Mouse (Mus musculus): ENCODE measurements at regions not wholly inside any gene's neighbourhood (a gene's known extent, or its start where the extent isn't known, plus 50 kb on each side); places are given as distances from the start of the nearest gene placed in this dataset.

DNA sequence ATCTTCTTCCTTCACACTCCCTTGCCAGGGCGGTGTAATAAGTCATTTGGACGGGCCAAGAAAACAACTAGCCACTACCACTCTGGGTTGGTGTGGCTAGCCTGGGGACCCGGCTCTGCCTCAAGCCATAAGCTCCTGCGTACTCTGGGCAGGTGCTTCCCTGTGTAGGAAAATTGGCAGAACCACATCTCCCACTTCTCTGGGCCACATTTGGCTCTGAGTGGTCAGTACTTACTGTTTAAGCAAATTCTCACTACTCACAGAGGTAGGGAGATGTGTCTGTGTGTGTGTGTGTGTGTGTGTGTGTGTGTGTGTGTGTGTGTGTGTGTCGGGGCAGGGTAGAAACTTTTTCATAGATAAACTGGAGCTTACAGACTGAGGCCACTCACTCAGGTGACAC, 262.6 kb upstream of the N4bp1 start:
- Histone ChIP-seq H3K9me3 (replicated peaks; ENCODE audit: control insufficient read depth, low read length, poor library complexity, severe bottlenecking) (0 out of 2 replicates have a peak, but pooled peaks cover 5% of the 10 kb centered on the region), H3K4me1 (ENCODE audit: control insufficient read depth, insufficient read depth, low read length) (peaks cover 8% of the 10 kb centered on the region), H3K9ac (ENCODE audit: low read depth, low read length) (no peak overlapping the region), H3K4me2 (ENCODE audit: low read length) (no peak overlapping the region), H3K36me3 (ENCODE audit: control insufficient read depth, insufficient read depth, low read length) (no peaks in the 10 kb centered on the region), H3K27ac (ENCODE audit: low read length) (no peak overlapping the region), H3K4me3 (ENCODE audit: low read depth, low read length) (no peak overlapping the region), H3K27me3 (ENCODE audit: control insufficient read depth, insufficient read depth, low read depth, low read length) (no peaks in the 10 kb centered on the region)
- ATAC-seq: no peak
- WGBS: 87% methylated on average over 5 of the region's 5 CpGs

DNA sequence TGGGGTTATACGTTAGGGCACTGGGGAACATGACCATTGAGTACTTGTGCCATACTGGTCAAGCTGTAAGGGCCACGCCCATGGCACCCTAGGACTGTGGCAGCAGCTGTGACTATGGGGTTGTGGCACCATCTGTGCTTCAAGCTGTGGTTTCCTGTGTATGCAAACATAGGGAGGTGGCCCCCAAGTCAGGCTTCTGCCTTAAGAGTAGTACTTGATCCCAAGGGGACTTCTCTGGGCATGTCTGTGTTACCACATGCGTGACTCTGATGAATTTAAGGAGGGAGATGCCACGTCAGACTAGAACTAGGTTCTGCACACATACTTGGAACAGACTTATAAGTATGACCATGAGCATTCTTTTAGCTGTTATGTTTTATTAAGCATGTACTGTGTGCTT, 252.4 kb upstream of the N4bp1 start:
- Histone ChIP-seq H3K27ac (ENCODE audit: low read length) (no peak overlapping the region), H3K9me3 (replicated peaks; ENCODE audit: control insufficient read depth, low read length, poor library complexity, severe bottlenecking) (no peaks in the 10 kb centered on the region), H3K4me1 (ENCODE audit: control insufficient read depth, insufficient read depth, low read length) (no peaks in the 10 kb centered on the region), H3K4me3 (ENCODE audit: low read depth, low read length) (no peak overlapping the region), H3K9ac (ENCODE audit: low read depth, low read length) (no peak overlapping the region), H3K27me3 (ENCODE audit: control insufficient read depth, insufficient read depth, low read depth, low read length) (no peaks in the 10 kb centered on the region), H3K4me2 (ENCODE audit: low read length) (no peak overlapping the region), H3K36me3 (ENCODE audit: control insufficient read depth, insufficient read depth, low read length) (no peaks in the 10 kb centered on the region)
- 87% methylated on average over 4 of the region's 4 CpGs for WGBS
- no peak for ATAC-seq

- peaks cover 3% of the 10 kb centered on the region; the same call in 1 of the 2 replicates for H3K9me3 ChIP-seq (replicated peaks; ENCODE audit: control insufficient read depth, low read length, poor library complexity, severe bottlenecking)
- H3K27ac ChIP-seq (ENCODE audit: low read length): no peak overlapping the region
- no peaks in the 10 kb centered on the region for H3K36me3 ChIP-seq (ENCODE audit: control insufficient read depth, insufficient read depth, low read length)
- H3K4me1 ChIP-seq (ENCODE audit: control insufficient read depth, insufficient read depth, low read length): no peaks in the 10 kb centered on the region
- H3K4me2 ChIP-seq (ENCODE audit: low read length): no peak overlapping the region
- 88% methylated on average over 3 of the region's 3 CpGs for WGBS
- H3K4me3 ChIP-seq (ENCODE audit: low read depth, low read length): no peak overlapping the region
- no peak overlapping the region for H3K9ac ChIP-seq (ENCODE audit: low read depth, low read length)
- no peaks in the 10 kb centered on the region for H3K27me3 ChIP-seq (ENCODE audit: control insufficient read depth, insufficient read depth, low read depth, low read length)
- ATAC-seq: no peak
Observed at GRCm38 (mm10) chr8:87131716-87132115, 246.7 kb upstream of the N4bp1 start.

DNA sequence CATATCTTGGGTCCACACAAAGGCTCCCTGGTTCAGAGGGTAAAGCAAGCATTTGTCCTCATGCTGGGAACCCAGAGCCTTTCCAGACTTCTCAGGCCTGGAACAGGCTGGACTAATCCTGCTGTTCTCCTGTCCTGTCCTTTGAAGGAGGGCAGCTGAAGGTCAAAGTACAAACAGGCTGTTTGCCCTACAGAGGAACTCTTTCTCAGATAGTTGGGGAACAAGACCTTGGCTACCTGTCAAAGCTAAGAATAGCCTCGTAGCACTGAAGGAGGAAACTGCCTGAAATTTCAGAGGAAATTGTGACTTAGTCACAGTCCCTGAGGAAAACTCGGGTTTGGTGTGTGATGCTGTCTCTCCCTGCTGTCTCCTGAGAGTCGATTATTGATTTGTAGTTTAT, 245.6 kb upstream of the N4bp1 start:
- Histone ChIP-seq H3K9ac (ENCODE audit: low read depth, low read length) (no peak overlapping the region), H3K27ac (ENCODE audit: low read length) (no peak overlapping the region), H3K4me1 (ENCODE audit: control insufficient read depth, insufficient read depth, low read length) (no peaks in the 10 kb centered on the region), H3K4me3 (ENCODE audit: low read depth, low read length) (no peak overlapping the region), H3K36me3 (ENCODE audit: control insufficient read depth, insufficient read depth, low read length) (no peaks in the 10 kb centered on the region), H3K4me2 (ENCODE audit: low read length) (no peak overlapping the region), H3K27me3 (ENCODE audit: control insufficient read depth, insufficient read depth, low read depth, low read length) (no peaks in the 10 kb centered on the region), H3K9me3 (replicated peaks; ENCODE audit: control insufficient read depth, low read length, poor library complexity, severe bottlenecking) (peaks cover 3% of the 10 kb centered on the region; the same call in 1 of the 2 replicates)
- no peak for ATAC-seq
- 46% methylated on average over 3 of the region's 3 CpGs for WGBS

DNA sequence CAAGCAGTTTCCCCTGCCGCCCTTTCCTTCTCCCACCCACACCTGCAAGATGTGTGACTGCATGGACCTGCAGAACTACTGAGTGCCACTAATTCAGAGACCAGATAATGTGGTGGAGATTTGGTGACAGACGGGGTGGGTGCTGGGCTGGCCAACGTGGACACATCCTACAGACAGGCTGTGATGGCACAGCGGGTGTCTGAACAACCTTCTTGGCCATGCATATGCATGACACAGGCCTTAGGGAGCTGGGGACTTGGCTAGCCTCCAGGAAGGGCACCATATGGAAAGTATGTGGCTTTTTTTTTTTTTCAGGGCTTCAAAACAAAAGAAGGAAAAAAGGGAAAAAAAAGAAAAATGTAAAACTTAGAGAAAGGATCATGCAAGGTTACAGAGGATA, 243.5 kb upstream of the N4bp1 start:
- H3K27me3 ChIP-seq (ENCODE audit: control insufficient read depth, insufficient read depth, low read depth, low read length): no peaks in the 10 kb centered on the region
- peaks cover 3% of the 10 kb centered on the region; the same call in 1 of the 2 replicates for H3K9me3 ChIP-seq (replicated peaks; ENCODE audit: control insufficient read depth, low read length, poor library complexity, severe bottlenecking)
- H3K4me1 ChIP-seq (ENCODE audit: control insufficient read depth, insufficient read depth, low read length): no peaks in the 10 kb centered on the region
- WGBS: 43% methylated on average over 4 of the region's 4 CpGs
- H3K4me3 ChIP-seq (ENCODE audit: low read depth, low read length): no peak overlapping the region
- no peak overlapping the region for H3K4me2 ChIP-seq (ENCODE audit: low read length)
- H3K9ac ChIP-seq (ENCODE audit: low read depth, low read length): no peak overlapping the region
- ATAC-seq: no peak
- H3K27ac ChIP-seq (ENCODE audit: low read length): no peak overlapping the region
- H3K36me3 ChIP-seq (ENCODE audit: control insufficient read depth, insufficient read depth, low read length): no peaks in the 10 kb centered on the region

DNA sequence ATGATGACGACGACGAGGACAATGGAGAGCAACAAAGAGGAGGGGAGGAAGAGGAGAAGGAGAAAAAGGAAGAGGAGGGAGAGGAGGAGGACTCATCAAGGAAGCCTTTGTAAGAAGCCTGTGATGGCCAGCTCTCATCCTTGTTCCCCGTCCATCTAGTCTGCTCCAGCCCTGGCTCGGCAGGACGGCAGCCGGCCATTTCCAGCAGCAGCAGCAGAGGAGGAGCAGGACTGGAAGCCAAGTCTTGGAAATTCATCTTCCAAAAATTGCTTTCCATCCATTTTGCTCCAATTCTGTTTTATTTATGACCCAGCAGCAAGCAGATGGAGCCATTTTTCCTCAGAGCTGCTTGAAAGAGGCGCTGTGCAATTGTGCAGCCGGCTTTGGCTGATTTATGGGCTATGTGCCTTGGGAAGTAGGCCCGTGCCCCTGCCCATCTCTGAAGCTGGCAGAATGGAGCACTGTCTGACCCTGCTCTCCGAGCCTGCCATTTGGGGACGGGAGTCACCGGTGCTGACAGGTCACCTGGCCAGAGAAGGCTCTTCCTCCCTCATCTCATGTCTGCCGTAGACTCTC, 231.2 kb upstream of the N4bp1 start:
- no peak for ATAC-seq
- 85% methylated on average over 14 of the region's 14 CpGs for WGBS
- no peaks in the 10 kb centered on the region for H3K4me1 ChIP-seq (ENCODE audit: control insufficient read depth, insufficient read depth, low read length)
- no peaks in the 10 kb centered on the region for H3K36me3 ChIP-seq (ENCODE audit: control insufficient read depth, insufficient read depth, low read length)
- no peak overlapping the region for H3K4me2 ChIP-seq (ENCODE audit: low read length)
- no peak overlapping the region for H3K9ac ChIP-seq (ENCODE audit: low read depth, low read length)
- no peaks in the 10 kb centered on the region for H3K9me3 ChIP-seq (replicated peaks; ENCODE audit: control insufficient read depth, low read length, poor library complexity, severe bottlenecking)
- no peak overlapping the region for H3K4me3 ChIP-seq (ENCODE audit: low read depth, low read length)
- H3K27ac ChIP-seq (ENCODE audit: low read length): no peak overlapping the region
- no peaks in the 10 kb centered on the region for H3K27me3 ChIP-seq (ENCODE audit: control insufficient read depth, insufficient read depth, low read depth, low read length)

GRCm38 (mm10) chr8:87112355-87112754, 227.3 kb upstream of the N4bp1 start:
- Histone ChIP-seq H3K9ac (ENCODE audit: low read depth, low read length) (no peak overlapping the region), H3K4me3 (ENCODE audit: low read depth, low read length) (no peak overlapping the region), H3K27me3 (ENCODE audit: control insufficient read depth, insufficient read depth, low read depth, low read length) (no peaks in the 10 kb centered on the region), H3K4me1 (ENCODE audit: control insufficient read depth, insufficient read depth, low read length) (no peaks in the 10 kb centered on the region), H3K9me3 (replicated peaks; ENCODE audit: control insufficient read depth, low read length, poor library complexity, severe bottlenecking) (no peaks in the 10 kb centered on the region), H3K27ac (ENCODE audit: low read length) (no peak overlapping the region), H3K36me3 (ENCODE audit: control insufficient read depth, insufficient read depth, low read length) (no peaks in the 10 kb centered on the region), H3K4me2 (ENCODE audit: low read length) (no peak overlapping the region)
- no peak for ATAC-seq
- WGBS: 85% methylated on average over 7 of the region's 7 CpGs

- no peak overlapping the region for H3K9ac ChIP-seq (ENCODE audit: low read depth, low read length)
- ATAC-seq: no peak
- H3K4me3 ChIP-seq (ENCODE audit: low read depth, low read length): no peak overlapping the region
- no peak overlapping the region for H3K27ac ChIP-seq (ENCODE audit: low read length)
- no peaks in the 10 kb centered on the region for H3K36me3 ChIP-seq (ENCODE audit: control insufficient read depth, insufficient read depth, low read length)
- no peaks in the 10 kb centered on the region for H3K27me3 ChIP-seq (ENCODE audit: control insufficient read depth, insufficient read depth, low read depth, low read length)
- no peak overlapping the region for H3K4me2 ChIP-seq (ENCODE audit: low read length)
- H3K4me1 ChIP-seq (ENCODE audit: control insufficient read depth, insufficient read depth, low read length): peaks cover 8% of the 10 kb centered on the region; the same call in 1 of the 2 replicates
- WGBS: 29% methylated on average over 7 of the region's 7 CpGs
- H3K9me3 ChIP-seq (replicated peaks; ENCODE audit: control insufficient read depth, low read length, poor library complexity, severe bottlenecking): no peaks in the 10 kb centered on the region
Observed at GRCm38 (mm10) chr8:87105106-87105505, 220.0 kb upstream of the N4bp1 start.

- no peaks in the 10 kb centered on the region for H3K4me1 ChIP-seq (ENCODE audit: control insufficient read depth, insufficient read depth, low read length)
- 67% methylated on average over 2 of the region's 2 CpGs for WGBS
- no peak for ATAC-seq
Observed at GRCm38 (mm10) chr8:87095211-87095610, 210.2 kb upstream of the N4bp1 start.

More at GRCm38 (mm10) chr8:87095211-87095610, 210.2 kb upstream of the N4bp1 start:
- Histone ChIP-seq H3K4me3 (ENCODE audit: low read depth, low read length) (no peak overlapping the region), H3K27ac (ENCODE audit: low read length) (no peak overlapping the region), H3K4me2 (ENCODE audit: low read length) (no peak overlapping the region), H3K9me3 (replicated peaks; ENCODE audit: control insufficient read depth, low read length, poor library complexity, severe bottlenecking) (no peaks in the 10 kb centered on the region), H3K9ac (ENCODE audit: low read depth, low read length) (no peak overlapping the region), H3K27me3 (ENCODE audit: control insufficient read depth, insufficient read depth, low read depth, low read length) (no peaks in the 10 kb centered on the region), H3K36me3 (ENCODE audit: control insufficient read depth, insufficient read depth, low read length) (no peaks in the 10 kb centered on the region)

Measured in midbrain, embryonic 16.5 days (tissue).